Mouse (Mus musculus): ENCODE measurements around the gene Tmem255b. TPM values are rescaled to one million over a fixed set of nuclear protein-coding genes. Genes with fewer than 3 reads are reported as not detected.

Tmem255b gene
- 1 to 10 TPM; 3.6 to 5.9 TPM for total RNA-seq (2021)
- long read RNA-seq, experiment 1, partial matches to known transcripts: 0 of 5 reads
- long read RNA-seq, experiment 1, other reads (novel, unspliced or antisense): 2 of 5 reads
- long read RNA-seq, experiment 2, partial matches to known transcripts: 1 of 6 reads
- long read RNA-seq, experiment 2, other reads (novel, unspliced or antisense): 3 of 6 reads

GRCm38 (mm10) chr8:13434889-13435288 lies at the start of gene Tmem255b:
TSS of gene Tmem255b (plus strand) at chr8:13435189.
- H3K27ac ChIP-seq: no peak within 1 kb of the TSS
- intact Hi-C loops (cut with DNase I): no loop called here
- TF ChIP-seq CTCF (IDR thresholded peaks at IDR 0.05): no peak
- DNase-seq (ENCODE audit: extremely low spot score in 1 of 2, low spot score in 2 of 2): no peak
- 0 out of 2 replicates have a peak within 1 kb of the TSS, but pooled peaks have one; percentile 7 for H3K4me3 ChIP-seq

- no peak for TF ChIP-seq CTCF (IDR thresholded peaks at IDR 0.05)
- DNase-seq (ENCODE audit: extremely low spot score in 1 of 2, low spot score in 2 of 2): no peak
- no peak overlapping the region for H3K27ac ChIP-seq
- intact Hi-C loops (cut with DNase I): no loop called here
- no peak overlapping the region for H3K4me3 ChIP-seq
Measured at GRCm38 (mm10) chr8:13386366-13386765, 48.6 kb upstream of the Tmem255b start.

- no peak overlapping the region for H3K4me3 ChIP-seq
- TF ChIP-seq CTCF (IDR thresholded peaks at IDR 0.05): no peak
- DNase-seq (ENCODE audit: extremely low spot score in 1 of 2, low spot score in 2 of 2): no peak
- H3K27ac ChIP-seq: no peak overlapping the region
- intact Hi-C loops (cut with DNase I): no loop called here
Measured at GRCm38 (mm10) chr8:13387728-13388127, 47.3 kb upstream of the Tmem255b start.

- TF ChIP-seq CTCF (IDR thresholded peaks at IDR 0.05): no peak
- Histone ChIP-seq H3K27ac (no peak overlapping the region), H3K4me3 (no peak overlapping the region)
- intact Hi-C loops (cut with DNase I): no loop called here
- no peak for DNase-seq (ENCODE audit: extremely low spot score in 1 of 2, low spot score in 2 of 2)
Measured at GRCm38 (mm10) chr8:13388744-13389143, 46.2 kb upstream of the Tmem255b start.

DNA sequence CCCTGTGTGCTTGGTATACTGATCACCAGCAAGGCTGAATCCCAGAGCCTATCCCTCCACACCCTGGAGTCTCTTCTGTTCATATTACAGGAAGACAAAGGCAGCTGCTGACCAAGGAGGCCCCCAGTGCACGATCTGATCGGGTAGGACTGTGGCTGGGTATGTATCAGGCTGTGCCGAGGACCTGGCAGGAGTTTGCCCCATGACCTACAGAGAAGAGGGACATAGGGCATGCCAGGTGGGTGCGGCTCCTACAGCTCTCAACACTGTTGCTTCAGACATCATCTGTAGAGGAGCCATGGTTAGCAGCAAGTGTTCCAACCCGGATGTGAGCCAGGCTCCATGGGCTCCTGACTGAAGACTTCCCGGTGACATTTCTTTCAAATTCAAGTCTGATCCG lies 41.1 kb upstream of the Tmem255b start:
- no peak overlapping the region for H3K27ac ChIP-seq
- no peak for TF ChIP-seq CTCF (IDR thresholded peaks at IDR 0.05)
- no peak for DNase-seq (ENCODE audit: extremely low spot score in 1 of 2, low spot score in 2 of 2)
- intact Hi-C loops (cut with DNase I): no loop called here
- no peak overlapping the region for H3K4me3 ChIP-seq

- no peak for TF ChIP-seq CTCF (IDR thresholded peaks at IDR 0.05)
- intact Hi-C loops (cut with DNase I): no loop called here
- Histone ChIP-seq H3K4me3 (no peak within 1 kb of the TSS), H3K27ac (no peak within 1 kb of the TSS)
- no peak for DNase-seq (ENCODE audit: extremely low spot score in 1 of 2, low spot score in 2 of 2)
Measured at GRCm38 (mm10) chr8:13396725-13397124, 38.3 kb upstream of the Tmem255b start, which contains the start of gene Atp4b. TSS of gene Atp4b (minus strand) at chr8:13396825.

GRCm38 (mm10) chr8:13403517-13403916 lies 31.5 kb upstream of the Tmem255b start:
- no peak overlapping the region for H3K27ac ChIP-seq
- DNase-seq (ENCODE audit: extremely low spot score in 1 of 2, low spot score in 2 of 2): no peak
- intact Hi-C loops (cut with DNase I): no loop called here
- no peak overlapping the region for H3K4me3 ChIP-seq
- no peak for TF ChIP-seq CTCF (IDR thresholded peaks at IDR 0.05)

- intact Hi-C loops (cut with DNase I): no loop called here
- Histone ChIP-seq H3K27ac (no peak within 1 kb of the TSS), H3K4me3 (no peak within 1 kb of the TSS)
- no peak for TF ChIP-seq CTCF (IDR thresholded peaks at IDR 0.05)
- no peak for DNase-seq (ENCODE audit: extremely low spot score in 1 of 2, low spot score in 2 of 2)
Measured at GRCm38 (mm10) chr8:13404666-13405131, 30.3 kb upstream of the Tmem255b start, which contains the start of gene Grk1. TSS of gene Grk1 (plus strand) at chr8:13405081.

DNA sequence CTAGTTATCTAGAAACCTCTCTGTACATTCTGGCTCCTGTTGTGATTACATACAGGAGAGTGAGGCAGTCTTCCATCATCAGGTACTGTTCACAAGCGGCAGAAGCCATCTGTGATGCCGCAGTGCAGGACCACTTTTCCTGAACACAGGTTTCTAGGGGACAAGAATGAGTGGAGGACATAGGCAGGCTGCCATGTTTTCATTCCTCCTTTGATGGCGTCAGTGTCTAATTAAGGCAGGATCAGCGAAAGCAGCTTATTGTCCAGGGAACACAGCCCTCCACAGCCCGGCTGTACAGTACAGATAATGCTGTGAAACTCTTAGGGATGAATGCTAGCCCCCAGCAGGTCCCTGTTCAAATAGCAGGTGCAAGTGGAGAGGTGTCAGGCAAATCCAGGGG lies 29.0 kb upstream of the Tmem255b start:
- no peak overlapping the region for H3K27ac ChIP-seq
- no peak for TF ChIP-seq CTCF (IDR thresholded peaks at IDR 0.05)
- intact Hi-C loops (cut with DNase I): no loop called here
- H3K4me3 ChIP-seq: no peak overlapping the region
- no peak for DNase-seq (ENCODE audit: extremely low spot score in 1 of 2, low spot score in 2 of 2)

DNA sequence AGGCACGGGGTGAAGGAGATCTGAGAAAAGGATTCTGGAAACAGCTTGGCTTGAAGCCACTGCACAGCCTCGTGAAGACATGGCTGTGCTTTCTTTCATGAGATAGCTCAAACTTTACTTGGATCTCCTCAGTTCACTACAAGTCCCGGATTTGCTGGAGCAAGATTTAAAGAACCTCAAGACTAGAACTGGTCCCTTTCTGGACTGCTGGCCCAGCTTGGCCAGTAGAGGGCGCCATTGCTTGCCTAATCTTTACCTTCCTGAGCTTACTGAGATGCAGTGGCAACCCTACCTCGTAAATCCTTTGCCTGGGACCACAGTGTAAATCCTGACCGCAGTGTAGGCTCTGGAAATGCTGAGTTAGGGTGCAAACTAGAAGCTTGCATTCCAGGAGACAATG lies 23.4 kb upstream of the Tmem255b start:
- H3K4me3 ChIP-seq: no peak overlapping the region
- TF ChIP-seq CTCF (IDR thresholded peaks at IDR 0.05): peak; percentile 93
- no peak overlapping the region for H3K27ac ChIP-seq
- intact Hi-C loops (cut with DNase I): no loop called here
- DNase-seq (ENCODE audit: extremely low spot score in 1 of 2, low spot score in 2 of 2): peak; percentile 60 to 74

DNA sequence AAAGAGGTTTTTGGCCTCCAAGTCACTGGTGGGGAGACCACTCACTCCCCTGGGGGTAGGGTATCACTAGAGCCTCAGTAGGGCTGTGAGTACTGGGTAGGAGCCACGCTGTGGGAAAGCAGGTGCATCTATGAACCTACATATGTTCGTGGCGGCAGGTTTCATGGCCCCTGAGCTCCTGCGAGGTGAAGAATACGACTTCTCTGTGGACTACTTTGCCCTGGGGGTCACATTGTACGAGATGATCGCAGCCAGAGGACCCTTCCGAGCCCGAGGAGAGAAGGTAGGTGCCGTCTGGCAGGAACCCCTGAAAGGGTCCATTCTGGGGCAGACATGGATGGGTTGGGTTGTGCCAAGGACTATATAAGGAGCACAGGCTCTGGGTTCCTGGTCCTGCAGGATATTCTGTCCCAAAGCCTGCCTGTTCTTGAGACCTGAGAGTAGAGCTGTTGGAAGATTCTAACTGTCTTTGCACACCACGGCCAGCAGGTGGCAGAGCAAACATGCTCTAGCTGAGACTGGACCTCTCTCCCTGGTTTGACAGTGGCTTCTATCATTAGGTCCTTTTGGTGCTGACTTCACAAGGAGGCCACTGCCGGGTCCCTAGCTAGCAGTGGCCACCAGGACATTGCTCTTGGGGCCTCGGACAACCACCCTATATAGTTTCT lies 22.0 kb upstream of the Tmem255b start:
- TF ChIP-seq CTCF (IDR thresholded peaks at IDR 0.05): peak; percentile 80
- peak; percentile 40 to 69 for DNase-seq (ENCODE audit: extremely low spot score in 1 of 2, low spot score in 2 of 2)

GRCm38 (mm10) chr8:13413823-13414390 lies 21.1 kb upstream of the Tmem255b start:
- DNase-seq (ENCODE audit: extremely low spot score in 1 of 2, low spot score in 2 of 2): no peak
- Histone ChIP-seq H3K27ac (no peak overlapping the region), H3K4me3 (no peak overlapping the region)
- TF ChIP-seq CTCF (IDR thresholded peaks at IDR 0.05): no peak
- intact Hi-C loops (cut with DNase I): loop anchor here (1.0 to 2.0 kb wide), 3 partner anchors 48 to 341 kb away; no protein-coding TSS in a partner anchor

More for the DNA sequence above, 22.0 kb upstream of the Tmem255b start:
- no peak overlapping the region for H3K4me3 ChIP-seq
- no peak overlapping the region for H3K27ac ChIP-seq
- intact Hi-C loops (cut with DNase I): loop anchor here (1.0 to 2.0 kb wide), 3 partner anchors 49 to 342 kb away; no protein-coding TSS in a partner anchor
